Mouse (Mus musculus) granulocyte monocyte progenitor cell, adult 5-6 weeks (primary cell): ENCODE measurements around the gene Ddrgk1. TPM values are rescaled to one million over a fixed set of nuclear protein-coding genes. Genes with fewer than 3 reads are reported as not detected.
"Not testable (repeated sequence)": the region's sequence is repeated elsewhere in the genome, so short reads cannot be mapped to it uniquely, and the experiment has no call there.

Source experiments
- ATAC-seq: replicated peaks from 2 replicates; pipeline ENCODE4 v1.8.0; 2016; ENCODE audit warnings: mild to moderate bottlenecking, moderate TSS enrichment, inconsistent platforms; ENCODE audit not compliant: poor library complexity, severe bottlenecking
- total RNA-seq, 2 experiments: library from RNA; stranded (forward) in 1 of 2; stranded (reverse) in 1 of 2; fragments of 200-712, 200-1000 nt in 1 of 2; fragments of >200 nt in 1 of 2; fragmentation: Nextera tagmentation in 1 of 2; gene quantifications; 2 replicates each; pipeline ENCODE4 v1.2.3; 2014 to 2017

Ddrgk1 gene
- total RNA-seq, 2 experiments from 2014 or later: 50.3 to 86.3 TPM

- no peak for ATAC-seq
Measured at GRCm38 (mm10) chr2:130655660-130656339, 8.7 kb downstream of the Ddrgk1 start.

- no peak for ATAC-seq
Measured at GRCm38 (mm10) chr2:130653760-130654159, 10.7 kb downstream of the Ddrgk1 start.

- ATAC-seq: no peak
Measured at GRCm38 (mm10) chr2:130653303-130653702, 11.2 kb downstream of the Ddrgk1 start.

- not testable (repeated sequence) for ATAC-seq
Measured at GRCm38 (mm10) chr2:130649028-130649427, 15.4 kb downstream of the Ddrgk1 start.

- ATAC-seq: no peak
Measured at GRCm38 (mm10) chr2:130645198-130645597, 19.3 kb downstream of the Ddrgk1 start.

GRCm38 (mm10) chr2:130642684-130643369 is 21.6 kb downstream of the Ddrgk1 start, which contains the start of gene Lzts3:
Lzts3 (minus strand) TSS chr2:130642803.
- ATAC-seq: peak; percentile 91

- no peak for ATAC-seq
Measured at GRCm38 (mm10) chr2:130642197-130642660, 22.2 kb downstream of the Ddrgk1 start.

GRCm38 (mm10) chr2:130641351-130642025 is 23.0 kb downstream of the Ddrgk1 start:
- ATAC-seq: no peak

- ATAC-seq: no peak
Measured at GRCm38 (mm10) chr2:130639276-130639675, 25.2 kb downstream of the Ddrgk1 start.

GRCm38 (mm10) chr2:130638101-130638611 is 26.3 kb downstream of the Ddrgk1 start:
- ATAC-seq: no peak

GRCm38 (mm10) chr2:130635847-130636246 is 28.6 kb downstream of the Ddrgk1 start:
- ATAC-seq: peak; percentile 57

GRCm38 (mm10) chr2:130634739-130635411 is 29.6 kb downstream of the Ddrgk1 start:
- ATAC-seq: peak; percentile 25

GRCm38 (mm10) chr2:130634006-130634738 is 30.3 kb downstream of the Ddrgk1 start:
- ATAC-seq: no peak

- no peak for ATAC-seq
Measured at GRCm38 (mm10) chr2:130632887-130633675, 31.4 kb downstream of the Ddrgk1 start.

GRCm38 (mm10) chr2:130632416-130632815 is 32.0 kb downstream of the Ddrgk1 start:
- no peak for ATAC-seq

GRCm38 (mm10) chr2:130629839-130630203 is 34.6 kb downstream of the Ddrgk1 start, which contains the start of the genes Fastkd5 and Ubox5:
Fastkd5 (minus strand) TSS chr2:130630027.
Ubox5 (minus strand) TSS chr2:130630038.
- ATAC-seq: peak; percentile 78

GRCm38 (mm10) chr2:130629080-130629838 is 35.2 kb downstream of the Ddrgk1 start:
- peak; percentile 72 for ATAC-seq

- no peak for ATAC-seq
Measured at GRCm38 (mm10) chr2:130628424-130628823, 36.0 kb downstream of the Ddrgk1 start.
